Mouse (Mus musculus): ENCODE data around the gene Osbpl8.

- TF ChIP-seq POLR2A (IDR thresholded peaks at IDR 0.05; ENCODE audit: extremely low read depth, insufficient read depth, low read length) (no peak), CTCF (IDR thresholded peaks at IDR 0.05; ENCODE audit: extremely low read depth, insufficient read depth, low read length) (no peak)
These were observed 9.0 kb upstream of the Osbpl8 start for GRCm38 (mm10) chr10:111155571-111155970.

All from cortical plate, adult 2 months (tissue).